Comparison of ENCODE assay signal across 8 mouse cellular contexts in genomic region chr2:114200932-114201559, GRCm38 (mm10). TPM values are rescaled to one million over a fixed set of nuclear protein-coding genes. Genes with fewer than 3 reads are reported as not detected.
DNase-seq lines count a peak whose midpoint lies in the region; ATAC-seq lines count a peak whose summit lies in the region.

Gene Zfp770 (minus strand): TSS chr2:114201469.

- no peaks in the 10 kb centered on the region for H3K27me3 ChIP-seq in hindbrain, embryonic 16.5 days (replicated peaks; ENCODE audit: control insufficient read depth, insufficient read depth, low read length)

- peak within 1 kb of the TSS; percentile 99 for H3K9ac ChIP-seq in hindbrain, embryonic 16.5 days (ENCODE audit: low read depth, low read length)

- 0% methylated on average over 36 of the region's 36 CpGs for WGBS in hindbrain, embryonic 16.5 days

- H3K4me3 ChIP-seq in hindbrain, embryonic 16.5 days (ENCODE audit: low read length) = peak within 1 kb of the TSS; percentile 85

- H3K4me1 ChIP-seq in hindbrain, embryonic 16.5 days (ENCODE audit: control insufficient read depth, insufficient read depth, low read depth, low read length) = peaks cover 14% of the 10 kb centered on the region

- H3K36me3 ChIP-seq in hindbrain, embryonic 16.5 days (ENCODE audit: control insufficient read depth, insufficient read depth, low read length) = peaks cover 6% of the 10 kb centered on the region; the same call in 1 of the 2 replicates

- ATAC-seq in hindbrain, embryonic 16.5 days = peak; percentile 97

- H3K9me3 ChIP-seq in hindbrain, embryonic 16.5 days (ENCODE audit: control insufficient read depth, low read length) = no peaks in the 10 kb centered on the region

- H3K27ac ChIP-seq in hindbrain, embryonic 16.5 days (ENCODE audit: low read depth, low read length) = peak within 1 kb of the TSS; percentile 81

- peak; percentile 90 for DNase-seq in ZHBTc4 (ENCODE audit: low read depth, low spot score)
- DNase-seq in cerebellum, postnatal 4 days (ENCODE audit: low spot score in 2 of 2) = peak; percentile 62 to 80
- peak; percentile 73 for DNase-seq in gastrocnemius, adult 18-20 months (ENCODE audit: low spot score)
- DNase-seq in left cerebral cortex, adult 11 months (ENCODE audit: low spot score) = peak; percentile 57
- peak; percentile 76 for DNase-seq in lung, postnatal 36 days
- peak; percentile 90 for DNase-seq in retina, embryonic 14.5 days (ENCODE audit: low spot score)
- DNase-seq in thymus, postnatal 36 days = peak; percentile 70 to 72

- peak within 1 kb of the TSS; percentile 86 for H3K4me2 ChIP-seq in hindbrain, embryonic 16.5 days (ENCODE audit: low read length)

RNA-seq across cellular contexts. Expression of gene Zfp770, which starts in this region (rescaled TPM):
- total RNA-seq in gastrocnemius, adult 18-20 months (2021) = 10 to 100 TPM; 18.4 to 24.4 TPM
- polyA plus RNA-seq in hindbrain, embryonic 16.5 days (2015; fragmentation: Nextera tagmentation; extraction: Ambion mirVana) = 4.9 and 5.5 TPM in 2 replicates

Comparison
In these comparisons a context has a peak if more than half of its experiments do, and no peak if none do; other contexts are left out.
1. Peak in every context shown above with its lines: DNase-seq, ATAC-seq, H3K4me3 ChIP-seq and H3K27ac ChIP-seq.